Mouse (Mus musculus) gastrocnemius, adult 2 months (tissue): ENCODE data around the gene Wdr18. TPM values are rescaled to one million over a fixed set of nuclear protein-coding genes. Genes with fewer than 3 reads are reported as not detected.

ENCODE experiments used
- DNase-seq: peaks from one replicate; pipeline ENCODE4 v3.0.0; 2022
- H3K27ac ChIP-seq: fragments of 200-600 bp; 2 replicates; pipeline ENCODE4 v1.8.1; 2022; ENCODE audit warnings: mild to moderate bottlenecking
- H3K4me3 ChIP-seq: fragments of 200-600 bp; 2 replicates; pipeline ENCODE4 v1.8.1; 2022; ENCODE audit warnings: mild to moderate bottlenecking, moderate library complexity
- CTCF ChIP-seq: fragments of 200-600 bp; IDR thresholded peaks from 2 replicates; pipeline ENCODE4 v1.8.1; 2022; ENCODE audit warnings: antibody characterized with exemption, mild to moderate bottlenecking, moderate library complexity
- intact Hi-C: fragments of 180-260 bp; cut with DNase I; formaldehyde crosslinking; loops from one replicate; pipeline ENCODE4 v1.15.1; 2025
- total RNA-seq, 2 experiments: library from RNA; stranded (reverse); gene quantifications; 2 replicates each; pipeline ENCODE4 v1.2.3; 2021

The Wdr18 gene
- total RNA-seq, 2 experiments from 2014 or later = 19.7 to 22.0 TPM

GRCm38 (mm10) chr10:79964727-79965126 lies 4.8 kb downstream of the Wdr18 start:
- H3K27ac ChIP-seq = no peak overlapping the region
- intact Hi-C loops = no loop called here
- TF ChIP-seq CTCF = no peak

GRCm38 (mm10) chr10:79965325-79965724 lies 5.4 kb downstream of the Wdr18 start:
- no peak for DNase-seq
- intact Hi-C loops = no loop called here
- no peak overlapping the region for H3K27ac ChIP-seq
- H3K4me3 ChIP-seq = no peak overlapping the region
- no peak for TF ChIP-seq CTCF

More at GRCm38 (mm10) chr10:79964727-79965126, 4.8 kb downstream of the Wdr18 start:
- DNase-seq = no peak
- H3K4me3 ChIP-seq = no peak overlapping the region

- Histone ChIP-seq H3K27ac (peak overlapping the region; percentile 75), H3K4me3 (no peak overlapping the region)
- no peak for TF ChIP-seq CTCF
- intact Hi-C loops = no loop called here
- peak; percentile 71 for DNase-seq
These were observed 7.0 kb downstream of the Wdr18 start for GRCm38 (mm10) chr10:79966886-79967400.

- no peak for DNase-seq
- Histone ChIP-seq H3K27ac (no peak overlapping the region), H3K4me3 (no peak overlapping the region)
- intact Hi-C loops = no loop called here
- no peak for TF ChIP-seq CTCF
These were observed 8.2 kb downstream of the Wdr18 start for GRCm38 (mm10) chr10:79968181-79968580.

- no peak for TF ChIP-seq CTCF
- intact Hi-C loops = no loop called here
- Histone ChIP-seq H3K4me3 (no peak overlapping the region), H3K27ac (no peak overlapping the region)
- no peak for DNase-seq
These were observed 9.2 kb downstream of the Wdr18 start for GRCm38 (mm10) chr10:79969124-79969568.

- H3K4me3 ChIP-seq = peak within 1 kb of the TSS; percentile 50
- intact Hi-C loops = no loop called here
- TF ChIP-seq CTCF = no peak
These were observed 10.6 kb downstream of the Wdr18 start, which contains the start of gene Grin3b for GRCm38 (mm10) chr10:79970415-79971182. Gene Grin3b (plus strand): TSS chr10:79970715.

GRCm38 (mm10) chr10:79971183-79971497 lies 11.2 kb downstream of the Wdr18 start:
- TF ChIP-seq CTCF = no peak
- H3K4me3 ChIP-seq = peak overlapping the region; percentile 50
- DNase-seq = no peak
- intact Hi-C loops = no loop called here
- no peak overlapping the region for H3K27ac ChIP-seq

More at GRCm38 (mm10) chr10:79970415-79971182, 10.6 kb downstream of the Wdr18 start, which contains the start of gene Grin3b:
- H3K27ac ChIP-seq = no peak within 1 kb of the TSS
- DNase-seq = no peak

GRCm38 (mm10) chr10:79972831-79973230 lies 12.9 kb downstream of the Wdr18 start:
- peak; percentile 64 for DNase-seq
- intact Hi-C loops = no loop called here
- Histone ChIP-seq H3K4me3 (no peak overlapping the region), H3K27ac (no peak overlapping the region)
- no peak for TF ChIP-seq CTCF

GRCm38 (mm10) chr10:79974087-79974486 lies 14.1 kb downstream of the Wdr18 start:
- DNase-seq = no peak
- Histone ChIP-seq H3K27ac (no peak overlapping the region; the same call in 1 of the 2 replicates), H3K4me3 (no peak overlapping the region)
- no peak for TF ChIP-seq CTCF
- intact Hi-C loops = no loop called here

- intact Hi-C loops = no loop called here
- no peak for TF ChIP-seq CTCF
- H3K27ac ChIP-seq = no peak overlapping the region
These were observed 14.7 kb downstream of the Wdr18 start for GRCm38 (mm10) chr10:79974668-79975067.

GRCm38 (mm10) chr10:79976071-79976721 lies 16.2 kb downstream of the Wdr18 start:
- intact Hi-C loops = no loop called here
- H3K4me3 ChIP-seq = no peak overlapping the region
- no peak for TF ChIP-seq CTCF
- DNase-seq = no peak
- no peak overlapping the region for H3K27ac ChIP-seq

More at GRCm38 (mm10) chr10:79974668-79975067, 14.7 kb downstream of the Wdr18 start:
- DNase-seq = no peak
- H3K4me3 ChIP-seq = no peak overlapping the region

GRCm38 (mm10) chr10:79976722-79977107 lies 16.8 kb downstream of the Wdr18 start:
- Histone ChIP-seq H3K4me3 (no peak overlapping the region), H3K27ac (no peak overlapping the region)
- intact Hi-C loops = no loop called here
- DNase-seq = no peak
- TF ChIP-seq CTCF = no peak

- Histone ChIP-seq H3K4me3 (no peak overlapping the region), H3K27ac (no peak overlapping the region)
- no peak for TF ChIP-seq CTCF
- intact Hi-C loops = no loop called here
- DNase-seq = no peak
These were observed 17.4 kb downstream of the Wdr18 start for GRCm38 (mm10) chr10:79977324-79977723.
